Mouse (Mus musculus) cerebellum, adult 11-12 months (tissue): ENCODE data around the gene Olfr1392.

Experiments
- DNase-seq: peaks from one replicate; pipeline ENCODE4 v3.0.0; 2022

Olfr1392 gene

DNA sequence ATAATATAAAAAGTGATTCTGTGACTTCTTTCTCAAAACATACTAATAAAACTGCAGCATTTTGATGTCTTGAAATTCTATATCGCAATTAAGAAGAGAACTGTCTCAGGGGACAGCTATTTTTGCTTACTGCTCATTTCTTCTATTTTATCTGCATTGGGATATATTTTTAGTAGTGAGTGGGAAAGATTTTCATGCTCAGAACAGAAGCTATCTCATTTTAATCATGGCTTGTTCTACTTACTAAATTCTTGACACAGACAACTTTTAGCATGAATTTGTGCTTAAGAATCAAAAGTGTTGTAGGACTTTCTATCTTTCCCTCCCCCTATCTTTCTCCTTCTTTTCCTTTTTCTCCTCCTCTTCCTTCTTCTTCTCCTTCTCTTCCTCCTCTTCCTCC, 44.6 kb downstream of the Olfr1392 start:
- DNase-seq, result no peak

- no peak for DNase-seq
Measured at GRCm38 (mm10) chr11:49334888-49335287, 49.8 kb downstream of the Olfr1392 start, which contains the start of gene Olfr1390. Gene Olfr1390, plus strand, starts transcription at chr11:49335188.

DNA sequence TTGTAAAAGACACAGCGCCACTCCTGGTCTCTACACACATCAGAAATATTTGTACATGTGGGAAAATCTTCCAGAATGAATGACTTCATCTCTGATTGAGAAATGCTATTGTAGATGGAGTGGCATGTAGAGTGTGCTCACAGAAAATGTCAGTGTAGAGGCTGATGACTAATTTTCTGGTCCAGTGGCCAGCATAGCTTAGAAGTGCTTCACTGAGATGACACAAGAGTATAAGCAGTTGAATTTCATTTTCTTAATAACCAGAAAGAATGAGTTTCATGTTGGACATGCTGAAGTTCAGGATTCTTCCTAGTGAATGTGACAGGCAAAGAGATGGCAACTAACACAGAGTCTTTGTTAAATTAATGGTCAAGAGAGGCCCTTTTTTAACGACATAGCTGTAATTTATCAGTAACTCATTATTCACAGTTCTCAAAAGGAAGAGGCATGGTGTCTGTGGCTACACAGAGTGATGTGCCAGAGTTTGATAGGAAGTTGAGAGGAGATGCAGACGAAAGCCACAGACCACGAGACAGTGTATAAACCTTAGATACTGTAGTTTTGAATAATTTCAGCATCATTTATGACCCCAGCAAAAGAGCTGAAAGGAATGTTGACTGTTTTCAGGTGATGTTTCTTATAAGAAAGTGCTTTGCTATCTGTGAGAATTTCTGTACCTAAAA, 52.2 kb downstream of the Olfr1392 start:
- no peak for DNase-seq
